Mouse (Mus musculus): ENCODE results near the gene Jade1. TPM values are rescaled to one million over a fixed set of nuclear protein-coding genes. Genes with fewer than 3 reads are reported as not detected.
A peak's percentile ranks its signal among the peaks of the same experiment; 100 is the strongest.

Gene Jade1
- polyA plus RNA-seq, 1 experiment from 2014 or later: 15.6 TPM

DNA sequence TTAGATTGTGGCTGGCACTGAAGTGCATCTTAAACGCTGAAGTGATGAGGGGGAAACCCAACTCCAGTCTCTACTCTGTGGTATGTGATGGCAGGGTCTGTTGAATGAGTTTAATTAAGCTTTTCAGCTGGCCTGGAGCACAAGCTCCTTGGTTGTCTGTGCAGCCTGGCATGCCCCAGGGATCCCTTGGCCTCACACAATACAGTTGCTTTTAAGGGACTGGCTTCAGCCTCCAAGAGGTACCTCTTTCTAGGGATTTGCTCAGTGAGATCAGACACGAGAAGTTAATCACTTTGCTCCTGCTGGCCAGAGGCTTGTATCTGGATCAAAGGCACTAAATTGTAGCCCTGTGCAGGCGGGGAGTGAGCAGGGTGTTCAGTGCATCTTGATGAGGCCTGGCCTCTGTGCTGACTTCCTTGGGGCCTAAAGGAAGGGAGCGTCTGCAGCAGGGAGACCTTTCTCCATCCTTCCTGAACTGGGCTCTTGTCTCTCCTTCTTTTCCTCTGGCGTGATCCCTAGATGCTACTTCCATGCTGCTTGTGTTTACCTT is 48.0 kb downstream of the Jade1 start:
- H3K4me3 ChIP-seq (ENCODE audit: low read depth, low read length): no peak overlapping the region
- DNase-seq (ENCODE audit: low spot score): peak; percentile 10
- no peak overlapping the region for H3K9ac ChIP-seq (ENCODE audit: low read length)
- no peaks in the 10 kb centered on the region for H3K4me1 ChIP-seq (ENCODE audit: control insufficient read depth, insufficient read depth, low read length)
- ATAC-seq (ENCODE audit: insufficient read depth, low FRiP score, low TSS enrichment): no peak
- H3K9me3 ChIP-seq (ENCODE audit: control insufficient read depth, low read length): no peaks in the 10 kb centered on the region
- H3K27ac ChIP-seq (ENCODE audit: low read depth, low read length): no peak overlapping the region
- H3K4me2 ChIP-seq (ENCODE audit: low read depth): no peak overlapping the region
- WGBS: 64% methylated on average over 5 of the region's 5 CpGs
- no peaks in the 10 kb centered on the region for H3K27me3 ChIP-seq (ENCODE audit: control insufficient read depth, insufficient read depth, low read length)
- H3K36me3 ChIP-seq (ENCODE audit: control insufficient read depth, insufficient read depth, low read length): peaks cover 5% of the 10 kb centered on the region; the same call in 1 of the 2 replicates

DNA sequence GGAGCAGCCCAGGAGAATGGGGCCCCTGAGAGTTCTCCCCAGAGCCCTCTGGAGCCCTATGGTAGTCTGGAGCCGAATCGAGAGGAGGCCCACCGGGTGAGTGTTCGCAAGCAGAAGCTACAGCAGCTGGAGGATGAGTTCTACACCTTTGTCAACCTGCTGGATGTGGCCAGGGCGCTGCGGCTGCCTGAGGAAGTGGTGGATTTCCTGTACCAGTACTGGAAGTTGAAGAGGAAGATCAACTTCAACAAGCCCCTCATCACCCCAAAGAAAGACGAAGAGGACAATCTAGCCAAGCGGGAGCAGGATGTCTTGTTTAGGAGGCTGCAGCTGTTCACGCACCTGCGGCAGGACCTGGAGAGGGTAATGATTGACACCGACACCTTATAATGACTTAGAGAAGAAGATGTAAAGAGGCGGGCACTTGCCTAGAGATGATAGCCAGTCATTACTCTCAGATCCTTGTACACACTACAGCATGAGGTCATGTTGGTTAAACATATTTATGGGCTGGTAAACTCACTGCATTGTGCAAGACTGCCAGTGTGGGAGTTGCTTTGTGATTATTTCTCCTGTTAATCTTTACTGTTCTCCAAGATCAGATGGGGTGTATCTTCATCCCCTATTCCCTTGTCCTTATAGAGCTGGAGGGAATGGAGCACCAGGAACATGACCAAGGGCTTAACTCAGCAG is 49.2 kb downstream of the Jade1 start:
- Histone ChIP-seq H3K36me3 (ENCODE audit: control insufficient read depth, insufficient read depth, low read length) (peaks cover 5% of the 10 kb centered on the region; the same call in 1 of the 2 replicates), H3K4me3 (ENCODE audit: low read depth, low read length) (no peak overlapping the region), H3K4me2 (ENCODE audit: low read depth) (no peak overlapping the region), H3K27ac (ENCODE audit: low read depth, low read length) (no peak overlapping the region), H3K27me3 (ENCODE audit: control insufficient read depth, insufficient read depth, low read length) (no peaks in the 10 kb centered on the region), H3K4me1 (ENCODE audit: control insufficient read depth, insufficient read depth, low read length) (no peaks in the 10 kb centered on the region), H3K9me3 (ENCODE audit: control insufficient read depth, low read length) (no peaks in the 10 kb centered on the region), H3K9ac (ENCODE audit: low read length) (no peak overlapping the region)
- ATAC-seq (ENCODE audit: insufficient read depth, low FRiP score, low TSS enrichment): no peak
- 93% methylated on average over 12 of the region's 12 CpGs for WGBS
- peak; percentile 0 for DNase-seq (ENCODE audit: low spot score)

- 87% methylated on average over 13 of the region's 13 CpGs for WGBS
- Histone ChIP-seq H3K9me3 (ENCODE audit: control insufficient read depth, low read length) (no peaks in the 10 kb centered on the region), H3K27me3 (ENCODE audit: control insufficient read depth, insufficient read depth, low read length) (no peaks in the 10 kb centered on the region), H3K9ac (ENCODE audit: low read length) (no peak overlapping the region), H3K36me3 (ENCODE audit: control insufficient read depth, insufficient read depth, low read length) (peaks cover 8% of the 10 kb centered on the region), H3K4me2 (ENCODE audit: low read depth) (no peak overlapping the region), H3K4me3 (ENCODE audit: low read depth, low read length) (no peak overlapping the region), H3K27ac (ENCODE audit: low read depth, low read length) (no peak overlapping the region), H3K4me1 (ENCODE audit: control insufficient read depth, insufficient read depth, low read length) (no peaks in the 10 kb centered on the region)
- peak; percentile 11 for DNase-seq (ENCODE audit: low spot score)
- ATAC-seq (ENCODE audit: insufficient read depth, low FRiP score, low TSS enrichment): no peak
These were observed 50.2 kb downstream of the Jade1 start for GRCm38 (mm10) chr3:41605601-41606329.

- 88% methylated on average over 4 of the region's 4 CpGs for WGBS
- no peak for ATAC-seq (ENCODE audit: insufficient read depth, low FRiP score, low TSS enrichment)
- DNase-seq (ENCODE audit: low spot score): peak; percentile 9
- no peaks in the 10 kb centered on the region for H3K9me3 ChIP-seq (ENCODE audit: control insufficient read depth, low read length)
- H3K4me3 ChIP-seq (ENCODE audit: low read depth, low read length): no peak overlapping the region
- no peak overlapping the region for H3K9ac ChIP-seq (ENCODE audit: low read length)
- no peaks in the 10 kb centered on the region for H3K27me3 ChIP-seq (ENCODE audit: control insufficient read depth, insufficient read depth, low read length)
- no peak overlapping the region for H3K4me2 ChIP-seq (ENCODE audit: low read depth)
- no peak overlapping the region for H3K27ac ChIP-seq (ENCODE audit: low read depth, low read length)
- peaks cover 8% of the 10 kb centered on the region for H3K36me3 ChIP-seq (ENCODE audit: control insufficient read depth, insufficient read depth, low read length)
- no peaks in the 10 kb centered on the region for H3K4me1 ChIP-seq (ENCODE audit: control insufficient read depth, insufficient read depth, low read length)
These were observed 50.8 kb downstream of the Jade1 start for GRCm38 (mm10) chr3:41606330-41606664.

DNA sequence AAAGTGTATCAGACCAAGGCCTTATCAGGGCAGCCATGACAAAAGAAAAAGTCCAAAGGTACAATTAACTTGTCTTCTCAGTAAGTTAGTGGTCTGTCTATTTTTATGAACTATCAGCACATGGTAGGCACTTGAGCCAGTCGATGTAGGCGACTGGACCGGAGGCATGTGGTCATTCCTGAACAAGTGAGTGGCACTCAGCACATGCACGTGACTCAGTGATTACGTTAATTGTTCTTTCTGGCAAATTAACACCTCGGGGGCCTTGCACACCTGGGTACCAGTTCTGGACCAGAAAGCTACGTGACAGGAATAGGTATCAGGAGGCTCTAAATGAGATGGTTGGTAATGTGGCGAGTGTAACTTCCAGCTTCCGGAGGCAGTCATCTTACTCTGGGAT is 51.5 kb downstream of the Jade1 start:
- peak; percentile 3 for DNase-seq (ENCODE audit: low spot score)
- Histone ChIP-seq H3K4me3 (ENCODE audit: low read depth, low read length) (no peak overlapping the region), H3K4me1 (ENCODE audit: control insufficient read depth, insufficient read depth, low read length) (no peaks in the 10 kb centered on the region), H3K9me3 (ENCODE audit: control insufficient read depth, low read length) (no peaks in the 10 kb centered on the region), H3K27ac (ENCODE audit: low read depth, low read length) (no peak overlapping the region), H3K4me2 (ENCODE audit: low read depth) (no peak overlapping the region), H3K36me3 (ENCODE audit: control insufficient read depth, insufficient read depth, low read length) (peaks cover 13% of the 10 kb centered on the region), H3K27me3 (ENCODE audit: control insufficient read depth, insufficient read depth, low read length) (no peaks in the 10 kb centered on the region), H3K9ac (ENCODE audit: low read length) (no peak overlapping the region)
- no peak for ATAC-seq (ENCODE audit: insufficient read depth, low FRiP score, low TSS enrichment)
- 97% methylated on average over 9 of the region's 9 CpGs for WGBS

DNA sequence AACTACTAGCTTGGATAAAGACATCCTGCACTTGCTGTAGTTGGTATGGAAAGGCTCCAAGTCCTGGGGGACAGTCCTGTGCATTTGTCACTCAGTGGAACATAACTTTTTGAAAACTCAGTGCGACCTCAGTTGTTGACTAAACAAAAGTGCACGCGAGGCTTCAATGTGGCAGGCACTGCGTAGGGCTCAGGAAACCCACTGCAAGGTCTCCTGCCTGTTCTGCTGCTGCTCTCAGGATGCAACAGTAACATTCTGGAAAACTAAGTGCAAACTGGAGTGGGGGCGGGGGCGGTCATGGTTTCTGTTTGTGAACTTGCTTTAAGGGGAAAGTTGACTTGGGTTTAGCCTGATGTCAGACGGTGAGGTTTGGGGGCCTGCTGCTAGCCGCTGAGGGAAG is 51.9 kb downstream of the Jade1 start:
- DNase-seq (ENCODE audit: low spot score) (peak; percentile 4), ATAC-seq (ENCODE audit: insufficient read depth, low FRiP score, low TSS enrichment) (no peak)
- H3K27me3 ChIP-seq (ENCODE audit: control insufficient read depth, insufficient read depth, low read length): no peaks in the 10 kb centered on the region
- 93% methylated on average over 8 of the region's 8 CpGs for WGBS
- H3K4me1 ChIP-seq (ENCODE audit: control insufficient read depth, insufficient read depth, low read length): no peaks in the 10 kb centered on the region
- H3K9ac ChIP-seq (ENCODE audit: low read length): no peak overlapping the region
- peaks cover 13% of the 10 kb centered on the region for H3K36me3 ChIP-seq (ENCODE audit: control insufficient read depth, insufficient read depth, low read length)
- H3K4me2 ChIP-seq (ENCODE audit: low read depth): no peak overlapping the region
- no peak overlapping the region for H3K4me3 ChIP-seq (ENCODE audit: low read depth, low read length)
- no peaks in the 10 kb centered on the region for H3K9me3 ChIP-seq (ENCODE audit: control insufficient read depth, low read length)
- no peak overlapping the region for H3K27ac ChIP-seq (ENCODE audit: low read depth, low read length)

DNA sequence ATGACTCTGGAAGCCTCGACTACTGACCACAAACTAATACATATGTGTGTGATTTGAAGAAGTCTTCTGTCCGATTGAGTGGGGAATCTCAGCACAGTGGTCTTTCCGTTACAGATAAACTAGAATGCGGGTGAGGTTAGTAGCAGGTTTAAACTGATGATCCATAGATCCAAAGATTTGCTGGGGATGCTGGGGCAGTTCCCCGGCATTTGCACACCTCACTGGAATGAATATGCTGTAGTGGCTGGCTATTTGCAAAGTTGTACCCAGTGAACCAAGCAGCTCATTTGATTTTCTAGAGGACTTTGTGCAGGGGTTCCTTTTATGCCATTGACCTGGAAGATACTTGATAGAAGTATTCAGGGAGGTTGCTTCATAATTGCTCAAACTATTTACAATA is 53.5 kb downstream of the Jade1 start:
- no peak overlapping the region for H3K4me2 ChIP-seq (ENCODE audit: low read depth)
- 92% methylated on average over 5 of the region's 5 CpGs for WGBS
- H3K9ac ChIP-seq (ENCODE audit: low read length): no peak overlapping the region
- H3K36me3 ChIP-seq (ENCODE audit: control insufficient read depth, insufficient read depth, low read length): peaks cover 17% of the 10 kb centered on the region
- H3K27me3 ChIP-seq (ENCODE audit: control insufficient read depth, insufficient read depth, low read length): no peaks in the 10 kb centered on the region
- no peak overlapping the region for H3K27ac ChIP-seq (ENCODE audit: low read depth, low read length)
- H3K4me1 ChIP-seq (ENCODE audit: control insufficient read depth, insufficient read depth, low read length): no peaks in the 10 kb centered on the region
- no peak overlapping the region for H3K4me3 ChIP-seq (ENCODE audit: low read depth, low read length)
- DNase-seq (ENCODE audit: low spot score) (no peak), ATAC-seq (ENCODE audit: insufficient read depth, low FRiP score, low TSS enrichment) (no peak)
- no peaks in the 10 kb centered on the region for H3K9me3 ChIP-seq (ENCODE audit: control insufficient read depth, low read length)

- H3K9me3 ChIP-seq (ENCODE audit: control insufficient read depth, low read length): no peaks in the 10 kb centered on the region
- ATAC-seq (ENCODE audit: insufficient read depth, low FRiP score, low TSS enrichment): no peak
- no peak for DNase-seq (ENCODE audit: low spot score)
- H3K27me3 ChIP-seq (ENCODE audit: control insufficient read depth, insufficient read depth, low read length): no peaks in the 10 kb centered on the region
- no peaks in the 10 kb centered on the region for H3K4me1 ChIP-seq (ENCODE audit: control insufficient read depth, insufficient read depth, low read length)
- 97% methylated on average over 3 of the region's 3 CpGs for WGBS
- H3K27ac ChIP-seq (ENCODE audit: low read depth, low read length): no peak overlapping the region
- peaks cover 14% of the 10 kb centered on the region for H3K36me3 ChIP-seq (ENCODE audit: control insufficient read depth, insufficient read depth, low read length)
- H3K4me3 ChIP-seq (ENCODE audit: low read depth, low read length): no peak overlapping the region
- H3K9ac ChIP-seq (ENCODE audit: low read length): no peak overlapping the region
- H3K4me2 ChIP-seq (ENCODE audit: low read depth): no peak overlapping the region
These were observed 56.7 kb downstream of the Jade1 start for GRCm38 (mm10) chr3:41612211-41612610.

GRCm38 (mm10) chr3:41613706-41614105 is 58.2 kb downstream of the Jade1 start:
- Histone ChIP-seq H3K27me3 (ENCODE audit: control insufficient read depth, insufficient read depth, low read length) (no peaks in the 10 kb centered on the region), H3K4me3 (ENCODE audit: low read depth, low read length) (no peak overlapping the region), H3K4me1 (ENCODE audit: control insufficient read depth, insufficient read depth, low read length) (no peaks in the 10 kb centered on the region), H3K9ac (ENCODE audit: low read length) (no peak overlapping the region), H3K9me3 (ENCODE audit: control insufficient read depth, low read length) (no peaks in the 10 kb centered on the region), H3K36me3 (ENCODE audit: control insufficient read depth, insufficient read depth, low read length) (peaks cover 14% of the 10 kb centered on the region), H3K4me2 (ENCODE audit: low read depth) (no peak overlapping the region), H3K27ac (ENCODE audit: low read depth, low read length) (no peak overlapping the region)
- ATAC-seq (ENCODE audit: insufficient read depth, low FRiP score, low TSS enrichment): no peak
- WGBS: 90% methylated on average over 9 of the region's 9 CpGs
- no peak for DNase-seq (ENCODE audit: low spot score)
